Mouse (Mus musculus) adrenal gland, postnatal 36 days (tissue): ENCODE measurements at regions not wholly inside any gene's neighbourhood (a gene's known extent, or its start where the extent isn't known, plus 50 kb on each side); places are given as distances from the start of the nearest gene placed in this dataset.
A peak's percentile ranks its signal among the peaks of the same experiment; 100 is the strongest.

ENCODE experiments used
- DNase-seq, 2 experiments: peaks; one replicate each; pipeline ENCODE4 v3.0.0; 2021; ENCODE audit warnings: mixed read lengths in 1 of 2

GRCm38 (mm10) chr9:63850316-63850693 is 92.5 kb upstream of the Smad3 start:
- no peak for DNase-seq

GRCm38 (mm10) chr9:63849564-63850315 is 91.9 kb upstream of the Smad3 start:
- no peak for DNase-seq

GRCm38 (mm10) chr9:63843883-63844485 is 86.2 kb upstream of the Smad3 start:
- DNase-seq: peak; percentile 59 to 69

GRCm38 (mm10) chr9:63843431-63843830 is 85.6 kb upstream of the Smad3 start:
- DNase-seq: no peak

GRCm38 (mm10) chr9:63841102-63841501 is 83.3 kb upstream of the Smad3 start:
- DNase-seq: no peak

GRCm38 (mm10) chr9:63838996-63839772 is 81.4 kb upstream of the Smad3 start:
- DNase-seq: peak; percentile 79 to 84

GRCm38 (mm10) chr9:63837552-63837951 is 79.8 kb upstream of the Smad3 start:
- no peak for DNase-seq

GRCm38 (mm10) chr9:63836565-63837284 is 78.9 kb upstream of the Smad3 start:
- no peak for DNase-seq

GRCm38 (mm10) chr9:63836036-63836435 is 78.2 kb upstream of the Smad3 start:
- DNase-seq: no peak

- no peak for DNase-seq
These were observed 76.6 kb upstream of the Smad3 start for GRCm38 (mm10) chr9:63834416-63834815.

GRCm38 (mm10) chr9:63818163-63818562 is 60.4 kb upstream of the Smad3 start:
- DNase-seq: no peak

GRCm38 (mm10) chr9:63816540-63816939 is 58.7 kb upstream of the Smad3 start:
- no peak for DNase-seq

GRCm38 (mm10) chr9:63809901-63810587 is 52.2 kb upstream of the Smad3 start:
- DNase-seq: peak; percentile 48 to 51
